Mouse (Mus musculus): ENCODE measurements at regions not wholly inside any gene's neighbourhood (a gene's known extent, or its start where the extent isn't known, plus 50 kb on each side); places are given as distances from the start of the nearest gene placed in this dataset.
A peak's percentile ranks its signal among the peaks of the same experiment; 100 is the strongest.

DNA sequence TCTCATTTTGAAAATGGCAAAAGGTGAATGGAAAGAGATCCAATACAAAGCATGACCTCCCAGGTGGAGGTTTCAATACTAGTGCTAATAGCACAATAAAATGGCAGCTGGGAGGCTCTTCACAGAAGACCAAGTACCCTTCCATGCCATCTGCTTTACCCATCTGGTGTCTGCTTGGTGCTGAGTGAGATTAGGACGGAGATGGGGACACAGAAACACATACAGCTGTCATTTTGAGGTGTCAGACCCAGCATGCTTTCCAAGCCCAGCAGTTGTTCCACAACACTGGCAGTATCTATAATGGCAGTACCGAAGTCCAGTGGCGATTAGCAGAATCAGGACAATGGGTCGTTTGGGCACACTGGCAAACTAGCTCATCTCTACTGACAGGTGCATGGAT lies 118.9 kb upstream of the 1700064H15Rik start:
- DNase-seq, result no peak

DNA sequence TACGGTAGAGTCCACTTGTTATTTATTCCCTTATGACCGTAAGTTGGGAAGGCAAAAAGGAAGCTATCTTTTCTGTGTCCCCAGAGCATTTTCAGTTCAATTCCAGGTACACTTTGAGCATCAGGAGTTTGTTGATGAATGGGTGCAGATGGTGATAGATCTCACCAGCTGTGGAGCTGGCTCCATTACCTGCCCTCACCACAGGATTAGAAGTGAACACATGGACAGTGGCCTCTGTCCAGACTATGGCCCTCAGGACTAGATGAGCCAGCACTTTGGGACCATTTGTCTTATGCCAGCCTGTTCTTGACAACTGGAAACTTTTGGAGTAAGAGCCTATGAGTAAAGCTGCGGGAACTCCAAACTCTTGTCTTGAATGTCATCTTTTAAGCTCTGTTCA lies 123.5 kb upstream of the 1700064H15Rik start:
- DNase-seq, result no peak

DNA sequence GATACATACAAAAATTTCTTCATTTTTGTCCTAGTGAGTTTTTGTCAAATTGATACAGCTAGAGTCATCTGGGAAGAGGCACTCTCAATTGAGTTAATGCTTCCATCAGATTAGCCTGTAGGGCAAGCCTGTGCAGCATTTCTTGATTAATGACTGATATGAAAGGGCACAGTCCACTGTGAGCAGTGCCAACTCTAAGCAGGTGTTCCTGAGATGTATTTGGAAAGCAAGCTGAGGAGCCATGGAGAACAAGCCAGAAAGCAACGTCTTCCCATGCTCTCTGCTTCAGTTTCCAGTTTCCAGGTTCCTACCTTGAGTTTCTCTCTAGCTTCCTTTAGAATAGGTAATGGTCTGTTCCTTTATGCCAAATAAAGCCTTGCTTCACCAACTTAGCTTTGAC lies 125.5 kb upstream of the 1700064H15Rik start:
- peak; percentile 13 to 50 for DNase-seq

DNA sequence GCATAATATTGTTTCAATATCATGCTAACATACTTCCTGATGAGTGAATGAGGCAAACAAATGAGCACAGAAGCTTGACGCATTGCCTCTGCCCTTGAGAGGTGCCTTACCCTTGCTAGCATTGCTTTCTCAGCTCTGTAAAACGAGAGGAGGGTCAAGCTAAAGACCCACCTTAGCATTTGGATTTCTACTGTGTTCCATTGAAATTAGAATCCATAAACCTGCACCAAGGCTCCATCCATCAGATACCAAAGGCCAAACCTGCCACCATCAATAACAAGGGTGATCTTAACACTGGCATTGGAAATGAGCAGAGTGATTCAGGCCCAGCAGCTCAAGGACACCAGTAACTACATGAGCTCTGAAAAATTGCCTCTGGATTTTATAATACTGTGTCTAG lies 126.2 kb upstream of the 1700064H15Rik start:
- DNase-seq, result no peak

DNA sequence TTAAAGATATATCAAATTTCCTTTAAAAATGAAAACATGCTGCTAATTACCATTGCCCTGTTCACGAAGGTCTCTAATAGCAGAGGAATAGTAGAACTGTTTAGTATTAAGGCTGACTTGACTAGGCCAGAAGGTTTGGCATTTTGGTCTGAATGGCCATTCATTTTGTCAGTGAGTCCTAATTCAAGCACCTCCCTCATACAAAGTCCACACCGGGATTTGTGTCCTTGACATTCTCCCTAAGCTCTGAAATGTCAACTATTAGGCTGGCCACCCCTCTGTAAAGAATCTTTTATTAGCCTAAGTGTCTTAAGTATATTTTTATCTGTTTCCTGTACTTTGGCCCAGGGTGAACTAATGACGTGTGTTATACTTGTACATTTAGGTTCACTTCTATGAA lies 126.7 kb upstream of the 1700064H15Rik start:
- no peak for DNase-seq

DNA sequence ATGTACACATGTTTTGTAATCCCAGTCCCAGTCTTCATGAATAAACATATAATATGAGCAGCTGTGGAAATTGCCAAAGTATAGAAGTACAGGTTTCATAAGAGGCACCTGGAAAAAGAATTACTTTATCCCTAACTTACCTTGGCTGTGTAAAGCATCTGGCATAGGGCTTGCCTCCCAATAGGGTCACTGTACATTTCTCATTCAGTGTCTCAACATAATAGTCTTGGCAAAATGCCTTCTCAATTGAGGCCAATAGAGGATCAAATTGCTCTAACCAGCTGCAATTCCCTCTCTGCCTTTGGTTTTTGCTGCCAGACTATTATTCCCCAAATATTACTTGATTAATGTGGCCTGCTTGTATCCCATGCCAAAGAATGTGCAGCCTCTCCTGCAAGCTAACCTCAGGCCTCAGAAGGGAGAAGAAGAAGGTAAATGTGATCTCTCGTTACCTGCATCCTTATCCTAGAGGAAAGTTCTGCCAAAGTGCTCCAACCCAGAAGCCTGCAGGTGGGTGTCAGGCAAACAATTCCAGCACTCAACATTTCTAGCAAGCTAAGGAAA lies 158.2 kb upstream of the Cp start:
- DNase-seq, result no peak

DNA sequence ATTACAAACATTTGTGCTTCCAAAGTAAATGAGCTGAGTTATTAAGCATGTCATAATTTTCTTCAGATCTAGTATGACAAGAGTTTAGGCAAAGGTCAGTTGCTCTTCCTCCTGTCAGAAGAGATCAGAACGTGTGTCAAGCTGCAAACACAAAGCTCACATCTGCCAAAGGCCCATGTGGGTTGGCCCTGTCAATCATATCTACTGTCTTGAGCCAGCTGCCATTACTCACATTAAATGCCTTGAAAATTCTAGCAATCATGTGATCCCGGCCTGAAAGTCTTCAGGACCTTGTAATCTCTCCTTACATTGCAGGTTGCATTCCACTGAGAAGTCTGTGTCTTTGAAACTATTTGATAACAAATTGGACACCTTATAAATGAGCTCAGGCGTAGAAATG lies 146.8 kb upstream of the Cp start:
- no peak for DNase-seq

DNA sequence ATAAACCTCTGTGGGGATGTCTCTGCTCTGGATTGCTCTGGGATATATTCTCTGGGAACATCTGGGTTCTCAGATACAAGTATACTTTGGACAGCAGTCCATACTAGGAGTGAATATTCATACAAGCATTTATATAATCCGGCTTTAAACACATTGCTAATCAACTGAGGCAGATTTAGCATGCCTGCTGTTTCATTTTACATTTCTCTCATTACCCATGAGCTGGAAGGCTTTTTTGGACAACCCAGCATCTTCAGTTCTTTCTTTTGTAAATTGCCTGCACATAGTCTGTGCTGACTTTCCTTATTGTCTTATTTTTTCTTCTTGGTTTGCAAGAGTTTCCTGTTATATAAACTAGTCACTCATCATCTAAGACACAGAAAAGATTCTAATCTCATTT lies 131.9 kb upstream of the Cp start:
- DNase-seq, result no peak

DNA sequence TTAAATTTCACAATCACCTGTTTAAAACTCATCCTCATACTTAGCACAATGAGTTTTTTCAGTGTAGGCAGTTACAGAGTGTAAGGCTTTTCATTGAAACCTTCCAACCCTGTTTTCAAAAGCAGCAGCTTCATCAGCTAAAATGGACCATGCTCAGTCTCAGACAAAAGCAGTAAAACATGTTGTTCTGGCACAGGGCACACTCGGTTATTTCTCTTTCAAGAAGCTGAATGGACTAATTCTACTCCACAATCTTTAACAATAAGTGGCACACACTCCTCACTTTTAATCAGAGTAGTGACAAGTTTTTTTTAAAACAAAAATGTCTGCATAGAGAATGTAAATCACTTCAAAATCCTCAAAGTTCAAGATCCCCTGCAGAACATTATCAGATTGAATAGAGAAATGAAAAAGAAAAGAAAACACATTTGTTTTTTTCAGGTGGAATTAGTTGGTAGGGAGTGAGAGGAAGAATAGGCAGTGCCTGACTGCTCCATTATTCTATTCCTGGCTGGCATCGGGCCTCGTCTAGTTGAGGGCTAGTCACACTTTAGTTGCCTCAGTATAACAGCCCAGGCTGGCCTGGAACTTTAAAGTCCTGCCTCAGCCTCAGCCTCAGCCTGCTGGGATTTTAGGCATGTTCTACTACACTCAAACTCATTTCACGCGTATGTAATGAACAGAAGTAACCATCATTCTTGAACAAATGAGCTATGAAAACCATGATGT lies 128.2 kb upstream of the Cp start:
- no peak for DNase-seq

DNA sequence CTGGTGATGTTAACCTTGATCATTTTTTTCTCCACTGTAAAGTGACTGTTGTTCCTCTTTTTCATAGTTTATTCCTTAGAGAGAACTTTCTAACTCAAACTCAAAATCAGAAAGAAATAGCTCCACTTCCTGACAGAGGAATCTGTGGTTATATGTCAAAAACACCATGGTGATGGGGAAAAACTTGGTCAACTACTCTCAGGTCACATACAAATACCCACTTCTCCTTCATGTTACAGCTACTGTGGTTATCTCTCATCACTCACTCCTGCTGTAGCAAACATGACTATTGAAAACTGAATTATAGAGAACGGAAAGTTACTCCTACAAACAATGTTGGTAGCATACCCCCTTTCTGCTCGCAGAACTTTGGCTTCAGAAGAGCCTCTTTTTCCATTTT lies 127.1 kb upstream of the Cp start:
- no peak for DNase-seq

DNA sequence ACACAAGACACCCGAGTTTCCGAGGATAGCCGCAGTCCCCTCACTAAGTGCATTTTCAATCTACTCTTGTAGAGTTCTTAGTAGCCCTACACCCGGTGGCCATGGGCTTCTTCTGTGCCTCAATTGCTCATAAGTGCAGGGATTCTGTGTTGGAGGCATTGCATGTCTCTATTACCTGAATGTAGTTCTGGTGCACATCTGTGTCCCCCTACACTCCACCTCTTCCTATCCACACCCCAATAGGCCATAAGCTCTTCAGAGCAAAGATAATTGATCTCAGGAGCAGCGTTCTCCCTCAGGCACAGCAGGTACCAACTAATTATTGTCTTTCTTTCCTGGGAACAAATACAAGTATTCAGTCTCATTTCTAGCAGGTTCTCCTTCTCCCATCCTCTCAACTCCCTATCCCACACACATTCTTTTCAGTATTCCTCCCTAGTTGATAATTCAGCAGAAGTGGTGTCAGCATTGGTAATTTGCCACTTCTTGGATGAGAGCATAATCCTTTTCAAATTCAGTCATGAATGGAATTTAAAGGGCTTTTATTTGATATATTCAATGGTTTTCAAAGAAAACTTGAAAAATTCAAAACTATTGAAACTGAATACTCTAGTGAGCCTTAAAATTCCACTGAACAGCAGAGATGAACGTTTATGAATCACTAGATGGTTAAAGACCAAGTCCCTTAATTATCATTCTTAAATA lies 108.7 kb upstream of the Cp start:
- DNase-seq, result no peak

DNA sequence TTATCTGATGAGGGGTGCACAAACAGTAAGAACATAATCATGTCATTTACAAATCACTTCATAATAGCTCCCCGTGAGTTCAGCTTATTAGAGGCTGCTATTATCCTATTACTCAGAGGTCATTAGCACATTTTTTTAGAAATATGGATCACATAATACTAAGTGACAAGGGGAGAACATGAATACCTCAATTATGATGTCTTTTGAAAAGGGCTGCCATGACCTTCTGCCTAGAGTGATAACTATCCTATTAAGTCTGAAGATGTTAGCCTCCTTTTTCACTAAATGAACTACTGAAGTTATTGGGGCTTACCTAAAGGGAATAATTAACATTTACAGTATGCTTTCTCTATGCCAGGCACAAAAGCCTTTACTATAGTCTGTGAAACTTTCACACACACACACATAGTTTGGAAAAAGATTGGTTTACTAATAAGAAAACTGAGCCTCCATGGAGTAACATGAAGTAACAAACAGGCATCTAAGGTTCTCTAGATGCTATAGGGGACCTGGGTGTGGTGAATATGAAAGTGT lies 108.1 kb upstream of the Cp start:
- DNase-seq, result no peak

DNA sequence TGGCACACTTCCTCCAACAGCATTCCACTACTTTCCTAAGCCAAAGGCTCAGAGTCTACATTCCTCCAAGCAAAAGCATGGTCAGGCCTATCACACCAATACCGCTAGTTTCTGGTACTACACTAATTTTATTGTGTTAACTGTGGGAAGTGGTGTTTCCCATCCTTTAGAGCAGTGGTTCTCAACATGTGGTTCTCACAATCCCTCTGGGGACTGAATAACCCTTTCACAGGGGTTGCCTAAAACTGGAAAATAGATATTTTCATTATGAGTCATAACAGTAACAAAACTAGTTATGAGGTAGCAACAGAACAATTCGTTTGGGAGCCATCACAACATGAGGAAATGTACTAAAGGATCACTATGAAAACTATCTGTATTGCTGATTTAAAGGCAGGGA lies 74.2 kb upstream of the Cp start:
- no peak for DNase-seq

DNA sequence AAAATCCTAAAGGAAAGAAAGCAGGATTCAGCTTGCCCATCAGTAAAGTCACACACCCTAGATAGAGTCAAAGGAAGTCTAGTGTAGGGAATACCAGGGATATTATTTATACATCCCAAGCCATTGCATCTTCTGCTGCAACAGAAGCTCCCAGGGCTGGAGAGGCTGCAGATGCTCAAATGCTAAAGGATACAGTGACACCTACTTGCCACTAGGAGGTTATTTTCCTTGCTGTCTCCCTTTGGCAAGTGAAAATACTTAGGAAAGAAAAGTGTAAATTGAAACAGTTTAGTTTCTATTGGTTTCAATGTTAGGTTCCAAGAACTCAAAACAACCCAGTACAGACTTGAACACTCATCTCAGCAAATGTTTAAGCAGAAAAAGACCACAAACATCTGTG lies 68.4 kb upstream of the Cp start:
- DNase-seq, result no peak

DNA sequence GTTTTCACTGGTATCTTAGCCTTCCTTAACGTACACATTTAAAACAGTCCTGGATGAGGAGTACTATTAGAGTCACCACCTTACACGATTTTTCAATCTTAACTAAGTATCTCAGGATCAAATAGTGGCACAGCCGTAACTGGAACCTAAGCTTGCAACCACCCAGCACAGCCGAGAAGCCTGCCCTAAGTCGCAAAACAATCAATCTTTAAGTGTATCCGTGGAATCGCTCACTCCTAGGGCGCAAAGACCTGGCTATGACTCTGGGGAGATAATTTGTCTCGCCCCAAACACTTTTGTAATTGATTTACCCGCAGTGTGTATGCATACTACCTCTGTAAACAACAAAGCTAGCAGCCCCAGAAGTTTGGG lies 62.6 kb upstream of the Cp start:
- DNase-seq, result no peak

DNA sequence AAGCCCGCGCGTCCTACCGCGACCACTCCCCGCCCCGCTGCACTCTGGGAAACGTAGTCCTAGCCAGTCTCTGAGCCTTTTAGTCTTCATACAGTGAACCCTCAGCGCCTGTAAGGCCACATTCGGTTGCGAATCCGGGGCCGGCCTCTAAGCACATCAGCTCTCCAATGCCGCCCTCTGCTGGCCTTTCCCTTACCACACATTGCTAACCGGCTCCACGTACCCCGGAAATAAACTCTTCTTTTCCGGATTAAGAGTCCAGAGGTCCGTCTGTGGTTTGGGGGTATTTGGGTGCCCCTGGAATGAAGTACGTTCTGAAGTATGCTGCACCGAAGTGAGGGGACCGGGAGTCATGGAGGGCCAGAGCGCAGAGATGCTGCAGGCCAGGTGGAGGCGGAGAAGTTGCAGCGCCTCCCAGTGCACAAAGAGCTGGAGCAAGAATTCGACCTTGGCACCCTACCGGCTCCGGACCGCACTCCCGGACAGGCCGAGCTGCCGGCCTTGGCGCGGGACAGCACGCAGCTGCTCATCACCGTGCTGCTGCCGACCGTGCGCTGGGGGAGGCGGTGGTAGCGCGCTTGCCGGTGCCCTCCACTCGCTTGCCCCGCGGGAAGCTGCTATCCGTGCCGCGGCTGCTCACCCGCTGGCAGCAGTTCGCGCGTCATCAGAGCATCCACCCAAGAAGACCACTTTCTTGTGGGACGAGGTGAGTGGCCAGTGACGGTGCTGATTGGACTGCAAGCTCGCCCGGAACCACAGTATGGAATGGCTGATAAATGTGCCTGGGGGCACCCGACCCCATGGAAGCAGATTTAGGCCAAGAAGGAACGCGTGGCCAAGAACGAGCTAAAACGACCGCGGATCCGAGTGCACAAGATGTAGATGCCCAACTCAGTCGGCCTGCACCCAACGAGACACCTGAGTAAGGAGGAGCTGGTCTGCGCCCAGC lies 62.0 kb upstream of the Cp start:
- peak; percentile 98 to 99 for DNase-seq

DNA sequence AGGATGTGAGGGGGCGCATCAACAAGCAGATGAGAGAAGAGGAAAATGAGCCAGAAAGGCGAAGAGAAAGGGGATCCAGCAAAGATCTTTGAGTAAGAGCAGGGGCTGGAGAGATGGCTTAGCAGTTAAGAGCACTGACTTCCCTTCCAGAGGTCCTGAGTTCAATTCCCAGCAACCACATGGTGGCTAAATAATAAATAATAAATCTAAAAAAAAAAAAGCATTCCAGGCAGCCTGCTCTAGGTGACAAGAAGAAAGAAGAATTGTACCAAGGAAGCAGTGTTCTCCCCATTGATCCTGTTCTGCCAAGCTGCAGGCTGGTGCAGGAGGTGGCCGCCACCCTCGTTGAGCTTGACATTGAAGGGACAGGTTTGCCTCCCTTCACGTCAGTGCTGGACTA lies 61.1 kb upstream of the Cp start:
- DNase-seq, result no peak

DNA sequence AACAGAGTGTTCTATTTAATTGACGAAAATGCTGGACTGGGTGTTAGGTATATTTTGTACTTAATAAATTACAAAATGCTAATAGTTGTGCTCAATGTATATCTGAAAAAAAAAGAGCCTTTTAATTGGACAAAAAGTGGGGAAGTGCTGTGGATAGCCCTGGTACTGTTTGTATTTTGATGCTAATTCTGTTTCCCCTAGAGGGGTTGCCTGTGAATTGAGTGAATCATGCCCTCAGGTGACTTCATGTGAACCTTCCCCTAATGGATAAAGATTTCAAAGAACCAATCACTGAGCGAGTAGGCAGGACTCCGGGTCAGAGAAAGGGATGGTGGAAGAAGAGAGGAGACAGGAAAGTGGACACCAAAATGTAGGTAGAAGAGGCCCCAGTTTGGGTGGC lies 59.7 kb upstream of the Cp start:
- no peak for DNase-seq

DNA sequence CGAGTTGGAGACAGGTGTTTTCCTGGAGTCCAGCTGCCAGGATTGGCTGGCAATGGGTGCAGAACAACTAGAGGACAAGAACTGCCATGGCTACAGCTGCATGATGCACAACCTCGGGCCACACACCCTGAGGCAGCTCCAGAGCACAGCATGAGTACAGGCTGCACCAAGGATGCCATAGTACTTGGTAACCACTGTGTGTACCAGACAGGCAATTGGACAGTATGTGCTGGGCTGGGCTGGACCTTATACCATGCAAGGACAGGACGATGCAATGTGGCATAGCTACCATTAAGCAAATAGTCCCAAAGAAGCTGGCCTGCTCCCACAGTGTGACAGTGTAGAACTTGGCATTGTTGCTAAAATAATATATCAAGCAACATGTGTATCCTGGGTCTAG lies 54.6 kb upstream of the Cp start:
- no peak for DNase-seq

DNA sequence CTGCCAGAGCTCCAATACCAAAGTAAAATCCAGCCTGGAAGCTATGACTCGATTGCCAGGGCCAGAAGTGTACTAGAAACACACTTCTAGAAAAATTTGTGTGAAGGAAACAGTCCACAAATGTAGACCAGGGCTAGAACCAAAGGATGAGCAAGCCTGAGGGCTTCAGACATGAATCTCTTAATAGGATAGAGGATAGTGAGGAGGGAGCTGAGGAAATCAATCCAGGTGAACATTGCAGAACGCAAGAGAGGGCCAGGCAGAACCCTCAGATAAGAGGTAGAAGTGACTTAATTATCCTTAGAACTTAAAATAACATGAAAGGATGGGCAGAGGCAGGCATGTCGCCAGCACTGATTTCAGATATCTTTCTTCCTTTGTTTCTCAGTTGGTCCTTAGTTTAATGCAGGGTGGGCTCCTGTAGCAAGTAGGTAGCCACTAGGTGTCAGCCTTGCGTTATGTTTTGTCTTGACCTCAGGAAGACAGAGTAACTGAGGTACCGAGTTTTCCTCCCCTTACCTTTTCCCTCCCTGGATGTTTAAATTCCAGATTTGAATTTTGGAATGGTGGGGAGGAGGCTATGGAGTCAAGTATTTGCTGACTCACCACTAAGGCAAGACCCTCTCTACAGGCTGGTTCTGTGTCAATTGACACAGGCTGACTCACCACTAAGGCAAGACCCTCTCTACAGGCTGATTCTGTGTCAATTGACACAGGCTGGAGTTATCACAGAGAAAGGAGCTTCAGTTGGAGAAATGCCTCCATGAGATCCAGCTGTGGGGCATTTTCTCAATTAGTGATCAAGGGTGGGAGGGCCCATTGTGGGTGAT lies 52.2 kb upstream of the Cp start:
- DNase-seq, result peak; percentile 42 to 71

All from kidney, postnatal 36 days (tissue).